Mouse (Mus musculus) CH12.LX (cell line): ENCODE data around the gene Krt90. TPM values are rescaled to one million over a fixed set of nuclear protein-coding genes. Genes with fewer than 3 reads are reported as not detected.

Source experiments
- DNase-seq: peaks from one replicate; pipeline ENCODE4 v3.0.0-alpha.2; 2013; ENCODE audit errors: extremely low read depth
- H3K27ac ChIP-seq: 2 replicates; pipeline ENCODE4 v1.5.1; 2012; ENCODE audit warnings: low read depth, mild to moderate bottlenecking, control low read depth, moderate library complexity; ENCODE audit not compliant: insufficient read depth
- H3K27me3 ChIP-seq: replicated peaks from 2 replicates; pipeline ENCODE3; 2012; ENCODE audit warnings: inconsistent platforms
- H3K36me3 ChIP-seq, 2 experiments: replicated peaks in 1 of 2; 2 replicates each; pipeline versions ENCODE3 to v1.6.1; 2012; ENCODE audit warnings: inconsistent platforms in 1 of 2, low read length in 1 of 2, mild to moderate bottlenecking in 1 of 2, mixed read lengths in 1 of 2, moderate library complexity in 1 of 2; ENCODE audit not compliant: control insufficient read depth in 1 of 2, insufficient read depth in 1 of 2
- H3K4me1 ChIP-seq, 2 experiments: 2 replicates each; pipeline ENCODE4 v1.6.1; 2012; ENCODE audit warnings: inconsistent platforms in 1 of 2, moderate library complexity in 1 of 2; ENCODE audit not compliant: insufficient read depth in 2 of 2, control insufficient read depth in 1 of 2
- H3K4me2 ChIP-seq: 2 replicates; pipeline ENCODE4 v1.6.1; 2012; ENCODE audit warnings: low read depth, mild to moderate bottlenecking, control low read depth; ENCODE audit not compliant: poor library complexity, insufficient read depth, severe bottlenecking
- H3K4me3 ChIP-seq, 3 experiments: fragments of 150-350 bp in 1 of 3; sonication (generic) in 1 of 3; replicated peaks in 1 of 3; 2 replicates each; pipeline versions ENCODE3 to v1.5.1; 2011 to 2012; ENCODE audit warnings: low read depth in 2 of 3, low read length in 2 of 3, mild to moderate bottlenecking in 2 of 3, moderate library complexity in 2 of 3, control low read depth in 1 of 3, improper control_type of control experiment in 1 of 3, inconsistent platforms in 1 of 3, mixed read lengths in 1 of 3; ENCODE audit not compliant: poor library complexity in 1 of 3
- H3K79me2 ChIP-seq: replicated peaks from 2 replicates; pipeline ENCODE4 v1.6.1; 2012; ENCODE audit warnings: mild to moderate bottlenecking, moderate library complexity; ENCODE audit not compliant: control insufficient read depth, poor library complexity, insufficient read depth, severe bottlenecking; ENCODE audit errors: extremely low read depth
- H3K9ac ChIP-seq: 2 replicates; pipeline ENCODE4 v1.6.1; 2012; ENCODE audit warnings: low read depth, mild to moderate bottlenecking, control low read depth, moderate library complexity; ENCODE audit not compliant: insufficient read depth
- H3K9me3 ChIP-seq: replicated peaks from 2 replicates; pipeline ENCODE3; 2012; ENCODE audit warnings: low read length, inconsistent platforms, mixed read lengths
- BHLHE40 ChIP-seq: IDR thresholded peaks from 2 replicates; pipeline ENCODE4 v1.6.1; 2011; ENCODE audit warnings: mild to moderate bottlenecking, low read depth, low read length, improper control_type of control experiment
- CHD2 ChIP-seq: IDR thresholded peaks from 2 replicates; pipeline ENCODE4 v1.6.1; 2011; ENCODE audit warnings: low read length, improper control_type of control experiment
- ETS1 ChIP-seq: conservative IDR thresholded peaks from 2 replicates; pipeline ENCODE4 v1.6.1; 2012; ENCODE audit warnings: low read depth, mild to moderate bottlenecking, inconsistent platforms, low read length, improper control_type of control experiment, moderate library complexity
- HCFC1 ChIP-seq: IDR thresholded peaks from 2 replicates; pipeline ENCODE4 v1.6.1; 2012; ENCODE audit warnings: low read depth, mild to moderate bottlenecking, inconsistent platforms, low read length, improper control_type of control experiment
- JUN ChIP-seq: IDR thresholded peaks from 2 replicates; pipeline ENCODE4 v1.6.1; 2011; ENCODE audit warnings: low read depth, mild to moderate bottlenecking, low read length, improper control_type of control experiment, moderate library complexity; ENCODE audit not compliant: insufficient read depth
- KAT2A ChIP-seq: IDR thresholded peaks from 2 replicates; pipeline ENCODE4 v1.6.1; 2012; ENCODE audit warnings: low read length, improper control_type of control experiment, inconsistent platforms; ENCODE audit not compliant: insufficient replicate concordance
- MAFK ChIP-seq: IDR thresholded peaks from 2 replicates; pipeline ENCODE4 v1.6.1; 2011; ENCODE audit warnings: low read length, improper control_type of control experiment; ENCODE audit not compliant: insufficient replicate concordance
- MAX ChIP-seq: IDR thresholded peaks from 2 replicates; pipeline ENCODE4 v1.6.1; 2011; ENCODE audit warnings: low read length, improper control_type of control experiment
- MAZ ChIP-seq: IDR thresholded peaks from 2 replicates; pipeline ENCODE4 v1.6.1; 2012; ENCODE audit warnings: low read depth, mild to moderate bottlenecking, inconsistent platforms, low read length, improper control_type of control experiment, moderate library complexity
- MEF2A ChIP-seq: IDR thresholded peaks from 2 replicates; pipeline ENCODE4 v1.6.1; 2014; ENCODE audit warnings: low read depth, mild to moderate bottlenecking, inconsistent platforms, low read length, improper control_type of control experiment, borderline replicate concordance
- MXI1 ChIP-seq: IDR thresholded peaks from 2 replicates; pipeline ENCODE4 v1.6.1; 2011; ENCODE audit warnings: mild to moderate bottlenecking, low read depth, low read length, improper control_type of control experiment
- POLR2AphosphoS2 ChIP-seq: IDR thresholded peaks from 2 replicates; pipeline ENCODE4 v1.6.1; 2011; ENCODE audit warnings: low read depth, low read length, improper control_type of control experiment
- RAD21 ChIP-seq: IDR thresholded peaks from 2 replicates; pipeline ENCODE4 v1.6.1; 2011; ENCODE audit warnings: low read depth, mild to moderate bottlenecking, low read length, improper control_type of control experiment, moderate library complexity
- RCOR1 ChIP-seq: conservative IDR thresholded peaks from 2 replicates; pipeline ENCODE4 v1.6.1; 2012; ENCODE audit warnings: low read depth, mild to moderate bottlenecking, inconsistent platforms, low read length, improper control_type of control experiment
- UBTF ChIP-seq: IDR thresholded peaks from 2 replicates; pipeline ENCODE4 v1.6.1; 2012; ENCODE audit warnings: low read depth, mild to moderate bottlenecking, inconsistent platforms, low read length, improper control_type of control experiment, moderate library complexity
- USF1 ChIP-seq: IDR thresholded peaks from 2 replicates; pipeline ENCODE4 v1.6.1; 2014; ENCODE audit warnings: low read depth, mild to moderate bottlenecking, inconsistent platforms, low read length, improper control_type of control experiment
- USF2 ChIP-seq: conservative IDR thresholded peaks from 2 replicates; pipeline ENCODE4 v1.6.1; 2011; ENCODE audit warnings: low read depth, low read length, improper control_type of control experiment
- ZC3H11A ChIP-seq: IDR thresholded peaks from 2 replicates; pipeline ENCODE4 v1.6.1; 2012; ENCODE audit warnings: low read depth, mild to moderate bottlenecking, inconsistent platforms, low read length, improper control_type of control experiment
- ZKSCAN1 ChIP-seq: IDR thresholded peaks from 2 replicates; pipeline ENCODE4 v1.6.1; 2012; ENCODE audit warnings: low read depth, inconsistent platforms, low read length, improper control_type of control experiment, borderline replicate concordance
- dilution Hi-C: fragments of 300-500 bp; cut with MboI; formaldehyde crosslinking; loops from 2 replicates; pipeline ENCODE4 v1.14.3; 2020; ENCODE audit warnings: low sequenced_read_pairs; ENCODE audit not compliant: extremely low pct_unique_long_range_greater_than_20kb, extremely low pct_ligation_motif_present
- in situ Hi-C: fragments of 300-500 bp; cut with MboI; formaldehyde crosslinking; loops from 3 replicates; pipeline ENCODE4 v1.14.3; 2019; ENCODE audit warnings: low sequenced_read_pairs, low pct_ligation_motif_present, low pct_unique_long_range_greater_than_20kb, mixed read lengths
- polyA plus RNA-seq: library from polyadenylated mRNA; unstranded; fragments of >175 nt; gene quantifications from 2 replicates; pipeline ENCODE4 v1.2.1, GENCODE M21; 2012; ENCODE audit warnings: low read depth; ENCODE audit not compliant: insufficient read length
- total RNA-seq, 2 experiments: library from RNA; depleted of rRNA; stranded (reverse); fragments of 300-350 nt in 1 of 2; fragments of >200 nt in 1 of 2; gene quantifications; 2 replicates each; pipeline ENCODE4 v1.2.3; 2012 to 2014

Gene Krt90
- total and polyA plus RNA-seq, 3 experiments = not detected

DNA sequence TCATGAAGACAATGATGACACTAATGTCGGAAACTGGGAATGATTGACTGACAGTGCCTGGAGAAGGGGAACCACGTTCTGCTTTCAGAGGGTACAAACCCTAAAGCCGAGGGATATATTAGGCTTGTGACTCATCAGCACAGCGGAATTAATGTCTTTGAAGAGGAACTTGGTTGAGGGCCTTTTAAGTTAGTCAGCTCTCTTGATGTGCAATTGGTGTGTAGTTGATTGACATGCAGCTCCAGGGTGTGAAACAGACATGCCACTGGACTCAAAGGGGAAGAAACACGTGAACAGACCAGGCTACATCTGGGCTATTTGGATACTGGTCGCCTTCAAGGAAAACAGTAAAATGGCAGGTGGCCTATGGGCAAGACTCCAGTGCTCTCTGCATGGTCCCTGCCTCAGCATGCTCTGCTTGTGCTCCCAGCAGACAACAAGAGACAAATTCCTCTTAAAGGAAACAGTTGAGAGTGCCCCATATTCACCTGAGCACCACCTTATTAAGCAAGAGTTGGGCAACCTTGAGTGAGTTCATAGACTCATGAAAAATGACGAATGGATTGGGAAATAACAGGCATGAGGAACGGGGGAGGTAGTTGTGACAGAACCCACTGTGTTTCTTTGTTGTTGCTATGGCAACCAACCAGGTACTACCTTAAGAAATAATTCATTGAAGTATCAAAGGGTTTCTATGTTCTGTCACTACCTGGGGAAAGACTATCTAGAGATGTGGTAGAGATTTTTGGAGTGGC is 20.6 kb upstream of the Krt90 start:
- Histone ChIP-seq H3K27me3 (peaks cover 88% of the 10 kb centered on the region), H3K4me2 (no peak overlapping the region), H3K9ac (no peak overlapping the region)
- TF ChIP-seq MAFK = no peak
- no peak for TF ChIP-seq CHD2
- TF ChIP-seq MXI1 = no peak
- TF ChIP-seq KAT2A = no peak
- no peak for TF ChIP-seq MAX
- TF ChIP-seq BHLHE40 = no peak
- no peak for TF ChIP-seq MEF2A
- no peak for TF ChIP-seq MAZ
- TF ChIP-seq RAD21 = no peak
- TF ChIP-seq ZKSCAN1 = no peak
- no peak for TF ChIP-seq ZC3H11A
- TF ChIP-seq POLR2AphosphoS2 = no peak
- no peak for TF ChIP-seq JUN
- TF ChIP-seq ETS1 = no peak
- TF ChIP-seq, all 38 proteins: peak for 0
- no peak for DNase-seq
- Histone ChIP-seq H3K79me2 (no peaks in the 10 kb centered on the region), H3K36me3 (no peaks in the 10 kb centered on the region), H3K4me1 (no peaks in the 10 kb centered on the region; a peak in 1 of 4 replicates), H3K4me3 (no peak overlapping the region), H3K9me3 (no peaks in the 10 kb centered on the region), H3K27ac (no peak overlapping the region)
- in situ Hi-C loops (no loop called here), dilution Hi-C loops (no loop called here)

DNA sequence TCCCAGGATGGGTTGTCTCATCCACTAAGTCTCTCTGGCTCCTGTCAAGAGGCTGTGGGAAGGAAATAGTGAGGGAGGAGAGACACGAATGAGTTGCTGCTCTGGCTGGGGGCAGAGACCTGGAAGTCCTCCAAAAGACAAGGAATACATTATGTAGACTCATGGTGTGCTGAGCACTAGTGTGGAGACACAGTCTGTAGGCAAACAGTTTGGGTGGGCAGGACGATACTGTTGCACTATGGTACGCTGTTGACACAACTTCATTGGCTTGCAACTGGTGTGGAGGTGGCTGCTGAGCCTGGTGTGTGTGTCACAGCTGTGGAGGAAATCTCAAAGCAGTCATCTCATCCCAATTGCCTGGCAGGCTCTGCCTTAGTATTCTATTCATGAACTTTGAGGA is 19.0 kb upstream of the Krt90 start:
- Histone ChIP-seq H3K4me2 (no peak overlapping the region), H3K9ac (no peak overlapping the region), H3K4me1 (no peaks in the 10 kb centered on the region), H3K27ac (no peak overlapping the region), H3K9me3 (no peaks in the 10 kb centered on the region), H3K36me3 (no peaks in the 10 kb centered on the region), H3K79me2 (no peaks in the 10 kb centered on the region), H3K4me3 (no peak overlapping the region), H3K27me3 (peaks cover 73% of the 10 kb centered on the region)
- no peak for DNase-seq
- dilution Hi-C loops = no loop called here
- no peak for TF ChIP-seq RAD21
- no peak for TF ChIP-seq RCOR1
- no peak for TF ChIP-seq UBTF
- TF ChIP-seq HCFC1 = no peak
- no peak for TF ChIP-seq ETS1
- TF ChIP-seq USF1 = no peak
- TF ChIP-seq MAX = no peak
- no peak for TF ChIP-seq USF2
- no peak for TF ChIP-seq MXI1
- no peak for TF ChIP-seq POLR2AphosphoS2
- no peak for TF ChIP-seq MAZ
- in situ Hi-C loops = no loop called here
